Mouse (Mus musculus) spleen, postnatal 36 days (tissue): Measurements from ENCODE around the gene Tox4.

Experiments
- DNase-seq, 2 experiments: peaks; one replicate each; pipeline ENCODE4 v3.0.0; 2022; ENCODE audit warnings: low spot score in 2 of 2, mixed read lengths in 1 of 2

The Tox4 gene

GRCm38 (mm10) chr14:52313931-52314807, 35.2 kb downstream of the Tox4 start:
- no peak for DNase-seq

GRCm38 (mm10) chr14:52314808-52315150, 35.8 kb downstream of the Tox4 start:
- no peak for DNase-seq

DNA sequence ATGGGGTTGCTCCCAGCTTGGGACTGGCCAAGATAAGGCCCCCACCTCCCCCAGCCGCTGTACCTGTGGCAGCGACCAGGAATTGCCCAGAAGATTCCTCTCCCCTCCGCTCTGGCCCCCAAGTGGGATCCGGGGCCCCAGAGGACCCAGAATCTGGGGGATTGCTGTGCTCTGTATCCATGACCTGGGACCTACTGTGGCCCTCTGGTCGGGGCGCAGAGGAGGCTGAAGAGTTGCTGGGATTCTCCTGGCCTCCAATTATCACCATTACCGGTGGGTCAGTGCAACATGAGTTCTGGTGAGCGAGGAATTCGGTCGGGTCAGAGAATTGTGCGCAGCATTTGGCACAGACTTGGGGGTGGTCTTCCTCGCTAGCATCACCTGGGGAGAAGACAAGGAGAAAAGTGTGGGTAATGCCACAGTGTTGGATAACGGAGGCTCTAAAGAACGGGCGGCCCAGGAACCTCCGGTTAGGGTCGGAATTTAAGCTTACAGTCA, 36.4 kb downstream of the Tox4 start:
- DNase-seq = no peak

GRCm38 (mm10) chr14:52315792-52316440, 37.0 kb downstream of the Tox4 start:
- peak; percentile 35 to 39 for DNase-seq

- no peak for DNase-seq
Observed at GRCm38 (mm10) chr14:52316441-52317225, 37.7 kb downstream of the Tox4 start.

- no peak for DNase-seq
Observed at GRCm38 (mm10) chr14:52319361-52319760, 40.4 kb downstream of the Tox4 start.

GRCm38 (mm10) chr14:52325890-52326289, 46.9 kb downstream of the Tox4 start:
- DNase-seq = no peak

- no peak for DNase-seq
Observed at GRCm38 (mm10) chr14:52327375-52327901, 48.5 kb downstream of the Tox4 start.

DNA sequence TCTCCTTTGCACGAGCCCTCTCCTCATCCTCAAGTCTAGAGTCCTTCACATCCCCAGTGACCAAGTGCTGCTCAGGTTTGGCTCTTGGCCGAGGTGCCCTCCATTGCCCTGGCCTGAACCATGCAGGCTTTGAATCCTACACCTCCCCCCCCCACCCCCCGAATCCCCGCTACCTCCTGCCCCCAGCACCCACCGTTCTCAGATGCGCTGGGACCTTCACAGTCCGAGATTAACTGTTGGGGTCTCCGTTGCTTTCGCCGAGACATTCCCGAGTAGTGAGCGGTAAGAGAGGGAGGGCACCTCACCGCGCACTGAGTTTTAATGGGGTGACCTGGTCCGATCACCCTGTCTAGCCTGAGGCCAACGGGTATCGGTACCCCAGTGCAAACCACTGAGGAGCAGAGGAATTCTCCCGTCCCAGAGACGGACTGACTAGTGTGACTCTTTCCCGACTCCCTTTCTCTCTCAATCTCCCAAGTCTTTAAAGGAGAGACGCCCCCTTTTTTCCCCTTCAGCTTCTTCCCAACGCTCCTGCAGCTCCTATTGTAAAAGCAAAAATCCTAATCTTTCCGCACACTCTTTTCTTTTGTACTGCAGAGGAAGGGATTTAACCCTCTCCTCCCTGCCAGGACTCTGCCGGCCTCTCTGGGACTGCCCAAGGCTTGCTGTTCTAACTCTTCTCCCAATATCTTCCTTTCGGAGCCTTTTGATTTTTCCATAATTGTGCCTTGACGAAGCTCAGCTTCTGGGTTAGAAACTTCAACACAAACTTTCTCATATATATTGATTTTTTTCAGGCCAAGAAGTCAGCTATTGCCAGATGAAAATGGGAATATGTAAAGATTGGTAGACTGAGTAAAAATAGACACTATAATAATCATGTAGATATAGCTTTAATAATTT, 49.2 kb downstream of the Tox4 start, which contains the start of gene Sall2:
Gene Sall2 (minus strand): TSS at position 853 of the 903 bp plus-strand sequence.
- DNase-seq = no peak

DNA sequence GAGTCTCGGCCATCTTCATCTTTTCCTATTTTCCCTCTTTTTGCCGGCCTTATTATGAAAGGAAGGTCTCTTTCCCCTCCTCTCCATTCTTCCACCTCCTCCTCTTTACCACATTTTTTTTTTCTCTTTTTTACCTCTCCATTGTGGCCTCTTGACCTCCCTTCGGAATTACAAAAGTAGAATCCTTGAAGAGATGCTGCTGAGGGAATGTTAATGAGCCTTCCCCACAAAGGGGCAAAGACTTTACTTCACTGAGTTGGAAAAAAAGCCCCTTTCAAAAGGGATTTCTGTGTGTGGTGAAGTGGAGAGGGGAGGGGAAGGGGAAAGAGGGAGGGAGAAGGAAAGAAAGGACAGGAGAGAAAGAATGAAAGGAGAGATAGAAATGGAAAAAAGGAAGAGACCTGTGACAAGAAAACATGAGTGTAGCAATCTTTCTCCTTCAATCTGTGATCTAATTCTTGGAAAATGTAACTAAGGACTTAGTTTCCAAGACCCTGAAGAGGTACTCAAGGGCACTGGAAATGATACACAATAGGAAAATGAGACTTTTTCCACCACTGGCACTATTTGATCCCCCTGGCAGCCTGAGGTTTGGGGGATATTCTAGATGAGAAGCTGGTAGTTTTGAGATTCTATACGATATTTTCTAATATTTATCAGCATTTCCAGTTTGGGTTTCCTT, 52.3 kb downstream of the Tox4 start:
- DNase-seq = no peak

GRCm38 (mm10) chr14:52332171-52332570, 53.2 kb downstream of the Tox4 start:
- no peak for DNase-seq

GRCm38 (mm10) chr14:52338751-52339511, 60.0 kb downstream of the Tox4 start:
- peak; percentile 39 to 61 for DNase-seq

DNA sequence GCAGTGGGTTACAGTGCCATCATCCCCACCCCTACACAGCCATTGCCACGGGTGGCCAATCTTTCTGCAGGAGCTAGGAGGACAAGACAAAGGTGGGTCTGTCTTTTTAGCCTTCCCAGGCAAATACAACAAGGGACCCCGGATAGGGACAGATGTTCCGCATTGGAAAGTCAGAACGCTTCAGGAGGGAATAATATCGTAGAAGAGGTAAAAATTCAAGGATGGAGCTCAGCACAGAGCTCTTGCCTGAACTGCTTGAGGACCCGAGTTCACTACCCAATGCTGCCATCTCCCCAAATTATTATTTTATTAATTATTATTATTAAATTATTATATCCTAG, 60.5 kb downstream of the Tox4 start:
- no peak for DNase-seq
